Mouse (Mus musculus): Measurements from ENCODE around the gene Qpctl.

- no peak for TF ChIP-seq POLR2A (IDR thresholded peaks at IDR 0.05; ENCODE audit: low read depth, low read length)
- no peak for TF ChIP-seq CTCF (conservative IDR thresholded peaks at IDR 0.05; ENCODE audit: insufficient read depth, insufficient read length, low read depth, low read length)
Measured at GRCm38 (mm10) chr7:19148180-19148874, 764 bp downstream of the Qpctl start.

Measured in kidney, adult 2 months (tissue).